Mouse (Mus musculus) spleen, adult 2 months (tissue): ENCODE measurements around the gene Coq10b.

ENCODE experiments used
- CTCF ChIP-seq: fragments of 200-500 bp; IDR thresholded peaks from 2 replicates; pipeline ENCODE4 v1.5.1; 2011; ENCODE audit warnings: mild to moderate bottlenecking, inconsistent platforms; ENCODE audit not compliant: insufficient read depth, insufficient read length, insufficient replicate concordance; ENCODE audit errors: extremely low read depth
- POLR2A ChIP-seq: fragments of 200-500 bp; IDR thresholded peaks from 2 replicates; pipeline ENCODE4 v1.6.1; 2011; ENCODE audit warnings: low read depth, low read length, inconsistent platforms

- TF ChIP-seq CTCF (no peak), POLR2A (no peak)
These were observed 21.4 kb upstream of the Coq10b start for GRCm38 (mm10) chr1:55031026-55031779.
